Mouse (Mus musculus): ENCODE results near the gene Vwa3b.

GRCm38 (mm10) chr1:36987172-36988148, 38.9 kb upstream of the Vwa3b start:
- TF ChIP-seq POLR2A (IDR thresholded peaks at IDR 0.05; ENCODE audit: insufficient read depth, low read length) (no peak), CTCF (IDR thresholded peaks at IDR 0.05; ENCODE audit: low read depth, low read length) (no peak)
